Mouse (Mus musculus): ENCODE data around the gene Clec4a4. TPM values are rescaled to one million over a fixed set of nuclear protein-coding genes. Genes with fewer than 3 reads are reported as not detected.

Clec4a4 gene
- polyA plus RNA-seq (2012; rRNA removed; ENCODE audit: low replicate concordance), result not detected in 2 replicates

DNA sequence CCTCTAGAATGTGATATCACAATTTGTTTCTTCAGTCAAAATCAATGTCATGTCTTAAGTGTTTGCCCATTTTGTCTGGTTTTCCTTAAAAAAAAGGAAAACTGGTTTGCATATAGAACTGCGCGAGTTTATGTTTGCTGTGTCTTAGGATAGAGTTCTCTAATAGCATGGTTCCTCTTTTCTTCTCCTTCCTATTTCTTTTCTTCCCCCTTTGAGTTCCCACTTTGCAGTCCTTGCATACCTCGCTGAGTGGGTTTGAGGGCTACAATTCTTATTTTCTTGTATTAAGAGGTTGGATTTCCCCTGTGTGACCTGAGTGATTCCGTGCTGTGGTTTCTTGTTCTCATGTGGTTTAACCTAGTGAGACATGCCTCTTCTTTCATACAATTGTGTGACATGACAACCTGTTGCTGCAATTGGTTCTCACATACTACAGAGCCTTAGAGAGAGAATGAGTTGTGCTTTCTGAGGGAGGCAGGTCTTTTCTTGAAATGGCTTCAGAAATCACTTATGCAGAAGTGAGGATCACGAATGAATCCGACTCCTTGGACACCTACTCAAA is at the start of gene Clec4a4:
Gene Clec4a4 (plus strand): TSS at position 492 of the 562 bp plus-strand sequence.

DNA sequence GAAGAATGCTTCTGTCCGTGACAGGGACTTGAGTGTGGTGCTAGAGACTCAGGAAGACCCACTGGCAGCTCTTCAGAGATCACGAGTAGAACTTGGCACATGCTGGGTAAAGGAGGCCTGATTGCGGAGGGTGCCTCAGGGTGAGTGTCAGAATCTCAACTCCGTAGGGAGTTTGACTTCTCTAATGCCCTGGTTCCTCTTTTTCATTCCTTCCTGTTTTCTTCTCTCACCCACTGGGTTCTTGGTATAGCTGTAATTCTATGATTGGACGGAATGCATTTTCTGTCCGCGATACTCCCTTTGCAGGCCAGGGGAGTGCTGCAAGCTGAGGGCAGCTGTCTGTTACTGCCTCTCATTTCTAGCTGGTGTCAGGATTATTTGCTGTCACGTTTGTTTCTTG is 37.8 kb upstream of the Clec4a4 start, which contains the start of gene Clec4a3:
Gene Clec4a3 (plus strand): TSS at position 115 of the 400 bp plus-strand sequence.

DNA sequence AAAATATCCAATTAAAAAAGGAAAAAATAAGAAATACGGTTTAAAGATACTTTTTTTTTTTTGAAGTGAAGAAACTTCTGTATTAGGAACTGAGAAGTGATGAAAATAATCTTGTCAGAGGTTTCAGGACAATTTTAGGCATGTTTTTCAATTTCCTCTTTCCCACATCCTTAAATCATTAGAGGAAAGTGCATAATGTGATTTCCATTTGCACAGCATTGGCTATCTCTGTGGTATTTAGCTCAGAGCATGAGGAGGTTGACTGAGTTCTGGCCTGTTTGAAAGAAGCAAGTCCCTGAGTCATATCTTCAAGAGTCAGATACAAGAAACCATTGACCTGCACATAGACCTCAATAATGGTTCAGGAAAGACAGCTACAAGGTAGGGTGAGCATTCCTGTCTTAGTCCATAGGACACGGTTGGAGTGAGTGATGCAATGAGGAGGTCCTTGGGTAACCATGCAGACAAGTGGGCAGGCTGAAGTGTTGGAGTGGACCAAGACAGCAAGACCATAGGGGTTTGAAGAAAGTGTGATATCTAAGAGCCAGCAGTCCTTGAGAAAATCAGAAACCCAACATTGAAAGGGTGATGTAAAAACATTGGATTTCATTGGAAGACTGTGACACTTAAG is 59.7 kb downstream of the Clec4a4 start, which contains the start of gene Clec4b1:
Gene Clec4b1 (plus strand): TSS at position 221 of the 631 bp plus-strand sequence.

Other genes starting within 250 kb of the Clec4a4 start
- gene Slc2a3, start 188.7 kb upstream of the Clec4a4 start, polyA plus RNA-seq (2012; rRNA removed; ENCODE audit: low replicate concordance), result 5.2 and 7.5 TPM in 2 replicates
- 12.5 and 17.2 TPM in 2 replicates for gene Foxj2, start 170.5 kb upstream of the Clec4a4 start, polyA plus RNA-seq (2012; rRNA removed; ENCODE audit: low replicate concordance)
- 5.6 and 17.1 TPM in 2 replicates for gene C3ar1, start 134.2 kb upstream of the Clec4a4 start, polyA plus RNA-seq (2012; rRNA removed; ENCODE audit: low replicate concordance)
- 9.5 and 23.8 TPM in 2 replicates for gene Necap1, start 115.9 kb upstream of the Clec4a4 start, polyA plus RNA-seq (2012; rRNA removed; ENCODE audit: low replicate concordance)
- gene Clec4a1, start 68.5 kb upstream of the Clec4a4 start, polyA plus RNA-seq (2012; rRNA removed; ENCODE audit: low replicate concordance), result 4.8 and 14.8 TPM in 2 replicates
- gene Clec4a3, start 37.9 kb upstream of the Clec4a4 start, polyA plus RNA-seq (2012; rRNA removed; ENCODE audit: low replicate concordance), result 1.9 and 7.7 TPM in 2 replicates
- gene Clec4b1, start 59.6 kb downstream of the Clec4a4 start, polyA plus RNA-seq (2012; rRNA removed; ENCODE audit: low replicate concordance), result 5.3 and 13.1 TPM in 2 replicates
- gene Clec4a2, start 116.1 kb downstream of the Clec4a4 start, polyA plus RNA-seq (2012; rRNA removed; ENCODE audit: low replicate concordance), result 2.5 and 6.4 TPM in 2 replicates
- not detected in 2 replicates for gene Clec4b2, start 182.5 kb downstream of the Clec4a4 start, polyA plus RNA-seq (2012; rRNA removed; ENCODE audit: low replicate concordance)
- 2.8 and 5.1 TPM in 2 replicates for gene Clec4n, start 239.5 kb downstream of the Clec4a4 start, polyA plus RNA-seq (2012; rRNA removed; ENCODE audit: low replicate concordance)